Mouse (Mus musculus) brain, embryonic 14.5 days (tissue): ENCODE measurements at regions not wholly inside any gene's neighbourhood (a gene's known extent, or its start where the extent isn't known, plus 50 kb on each side); places are given as distances from the start of the nearest gene placed in this dataset.

ENCODE experiments used
- CTCF ChIP-seq: fragments of 200-500 bp; IDR thresholded peaks from 2 replicates; pipeline ENCODE4 v1.5.1; 2012; ENCODE audit warnings: inconsistent platforms, mild to moderate bottlenecking, moderate library complexity, borderline replicate concordance; ENCODE audit not compliant: insufficient read depth, insufficient read length; ENCODE audit errors: extremely low read depth
- POLR2A ChIP-seq: fragments of 200-500 bp; IDR thresholded peaks from 2 replicates; pipeline ENCODE4 v1.6.1; 2012; ENCODE audit warnings: mild to moderate bottlenecking, inconsistent platforms, borderline replicate concordance; ENCODE audit not compliant: poor library complexity, insufficient read depth, insufficient read length, severe bottlenecking; ENCODE audit errors: extremely low read depth

DNA sequence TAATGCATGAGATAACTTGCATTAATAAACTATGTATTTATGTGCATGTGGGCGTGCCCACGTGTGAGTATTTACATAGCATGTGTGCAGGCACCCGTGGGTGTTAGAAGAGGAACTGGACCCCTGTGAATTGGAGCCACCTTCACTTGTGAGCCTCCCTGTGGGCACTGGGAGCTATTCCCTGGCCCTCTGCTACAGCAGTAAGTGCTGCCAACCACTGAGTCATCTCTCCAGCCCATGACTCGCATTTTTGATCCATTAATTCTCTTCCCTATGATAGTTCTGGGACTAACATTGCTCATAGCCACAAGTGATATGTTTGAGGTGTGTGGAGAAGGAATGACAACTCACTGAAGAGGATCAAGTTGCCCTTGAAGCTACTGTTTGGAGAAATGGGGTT lies 87.6 kb upstream of the Rbms3 start:
- TF ChIP-seq POLR2A (no peak), CTCF (no peak)
